Mouse (Mus musculus) heart, embryonic 15.5 days (tissue): Measurements from ENCODE around the gene Usmg5. TPM values are rescaled to one million over a fixed set of nuclear protein-coding genes. Genes with fewer than 3 reads are reported as not detected.
A peak's percentile ranks its signal among the peaks of the same experiment; 100 is the strongest.

Experiments used
- ATAC-seq: fragments of 200-750 bp; cut with Nextera tagmentation; replicated peaks from 2 replicates; pipeline ENCODE4 v1.8.0; 2017; ENCODE audit warnings: low read depth, moderate TSS enrichment; ENCODE audit not compliant: insufficient number of reproducible peaks, insufficient read depth, low FRiP score
- H3K27ac ChIP-seq: fragments of 300-500 bp; sonication (generic); 2 replicates; pipeline ENCODE4 v1.5.1; 2015; ENCODE audit warnings: mild to moderate bottlenecking, inconsistent platforms
- H3K27me3 ChIP-seq: fragments of 300-500 bp; sonication (generic); 2 replicates; pipeline ENCODE4 v1.6.1; 2015; ENCODE audit warnings: inconsistent platforms
- H3K36me3 ChIP-seq: fragments of 300-500 bp; sonication (generic); 2 replicates; pipeline ENCODE4 v1.6.1; 2015; ENCODE audit warnings: mild to moderate bottlenecking, inconsistent platforms
- H3K4me1 ChIP-seq: fragments of 300-500 bp; sonication (generic); replicated peaks from 2 replicates; pipeline ENCODE4 v1.6.1; 2015; ENCODE audit warnings: inconsistent platforms
- H3K4me2 ChIP-seq: fragments of 300-500 bp; sonication (generic); 2 replicates; pipeline ENCODE4 v1.6.1; 2015; ENCODE audit warnings: inconsistent platforms, mild to moderate bottlenecking, moderate library complexity
- H3K4me3 ChIP-seq: fragments of 300-500 bp; sonication (generic); 2 replicates; pipeline ENCODE4 v1.5.1; 2015; ENCODE audit warnings: mild to moderate bottlenecking, inconsistent platforms
- H3K9ac ChIP-seq: fragments of 300-500 bp; sonication (generic); 2 replicates; pipeline ENCODE4 v1.6.1; 2015; ENCODE audit warnings: mild to moderate bottlenecking, inconsistent platforms
- H3K9me3 ChIP-seq: fragments of 300-500 bp; sonication (generic); replicated peaks from 2 replicates; pipeline ENCODE4 v1.6.1; 2016; ENCODE audit warnings: inconsistent platforms
- WGBS: fragments of 180-500 bp; shearing (Covaris S2); methylation state at CpG from one replicate; pipeline ENCODE4 v1.1.7; 2015; ENCODE audit warnings: mixed read lengths; 5-methylcytosine and 5-hydroxymethylcytosine counted together
- polyA plus RNA-seq: library from polyadenylated mRNA; unstranded; fragments of >200 nt; fragmentation: Nextera tagmentation; extraction: Ambion mirVana; gene quantifications from 2 replicates; pipeline ENCODE4 v1.2.1, GENCODE M21; 2015

Usmg5 gene
- polyA plus RNA-seq, 1 experiment from 2014 or later: 3,380 TPM

GRCm38 (mm10) chr19:47053471-47053870 lies 37.0 kb downstream of the Usmg5 start:
- WGBS: 77% methylated on average over 4 of the region's 4 CpGs
- Histone ChIP-seq H3K4me1 (peaks cover 14% of the 10 kb centered on the region), H3K9me3 (no peaks in the 10 kb centered on the region), H3K27ac (no peak overlapping the region), H3K27me3 (no peaks in the 10 kb centered on the region), H3K4me3 (no peak overlapping the region), H3K9ac (no peak overlapping the region), H3K4me2 (no peak overlapping the region), H3K36me3 (no peaks in the 10 kb centered on the region)
- no peak for ATAC-seq

DNA sequence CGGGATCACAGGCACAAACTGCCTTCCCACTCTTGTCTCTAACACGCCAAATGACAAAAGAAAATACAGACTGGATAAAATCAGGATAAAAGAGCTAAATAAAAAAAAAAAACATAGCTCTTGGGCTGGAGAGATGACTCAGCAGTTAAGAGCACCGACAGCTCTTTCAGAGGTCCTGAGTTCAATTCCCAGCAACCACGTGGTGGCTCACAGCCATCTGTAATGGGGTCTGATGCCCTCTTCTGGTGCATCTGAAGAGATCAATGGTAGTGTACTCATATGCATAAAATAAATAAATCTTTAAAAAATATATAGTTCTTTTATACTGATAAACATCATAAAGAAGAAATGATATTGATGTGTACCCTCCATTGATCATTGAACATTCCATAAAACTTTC lies 37.5 kb downstream of the Usmg5 start:
- Histone ChIP-seq H3K9ac (no peak overlapping the region), H3K4me1 (peaks cover 14% of the 10 kb centered on the region), H3K36me3 (no peaks in the 10 kb centered on the region), H3K27me3 (no peaks in the 10 kb centered on the region), H3K4me3 (no peak overlapping the region), H3K27ac (no peak overlapping the region), H3K9me3 (no peaks in the 10 kb centered on the region), H3K4me2 (no peak overlapping the region)
- 80% methylated on average over 4 of the region's 4 CpGs for WGBS
- ATAC-seq: no peak

- under 1% methylated on average over 75 of the region's 75 CpGs for WGBS
- Histone ChIP-seq H3K36me3 (peaks cover 15% of the 10 kb centered on the region), H3K9ac (peak within 1 kb of the TSS; percentile 70), H3K4me2 (peak within 1 kb of the TSS; percentile 86), H3K27me3 (no peaks in the 10 kb centered on the region), H3K27ac (peak within 1 kb of the TSS; percentile 87), H3K9me3 (no peaks in the 10 kb centered on the region), H3K4me1 (peaks cover 14% of the 10 kb centered on the region), H3K4me3 (peak within 1 kb of the TSS; percentile 89)
- ATAC-seq: peak; percentile 84
Observed at GRCm38 (mm10) chr19:47050271-47051032, 40.0 kb downstream of the Usmg5 start, which contains the start of gene Pcgf6. Gene Pcgf6 (minus strand): TSS chr19:47050906.

- WGBS: 3% methylated on average over 7 of the region's 7 CpGs
- H3K4me2 ChIP-seq: peak overlapping the region; percentile 86
- H3K9me3 ChIP-seq: no peaks in the 10 kb centered on the region
- ATAC-seq: no peak
- peaks cover 14% of the 10 kb centered on the region for H3K4me1 ChIP-seq
- peak overlapping the region; percentile 87; the same call in 1 of the 2 replicates for H3K27ac ChIP-seq
- peak overlapping the region; percentile 89 for H3K4me3 ChIP-seq
- H3K27me3 ChIP-seq: no peaks in the 10 kb centered on the region
- H3K9ac ChIP-seq: peak overlapping the region; percentile 70
- H3K36me3 ChIP-seq: peaks cover 18% of the 10 kb centered on the region
Observed at GRCm38 (mm10) chr19:47049840-47050239, 40.6 kb downstream of the Usmg5 start.

GRCm38 (mm10) chr19:47049061-47049460 lies 41.4 kb downstream of the Usmg5 start:
- H3K36me3 ChIP-seq: peaks cover 18% of the 10 kb centered on the region
- WGBS: 55% methylated on average over 4 of the region's 4 CpGs
- no peaks in the 10 kb centered on the region for H3K9me3 ChIP-seq
- H3K4me1 ChIP-seq: peaks cover 14% of the 10 kb centered on the region
- no peak overlapping the region for H3K27ac ChIP-seq
- 0 out of 2 replicates have a peak overlapping the region, but pooled peaks have one; percentile 89 for H3K4me3 ChIP-seq
- H3K27me3 ChIP-seq: no peaks in the 10 kb centered on the region
- no peak for ATAC-seq
- peak overlapping the region; percentile 86; the same call in 1 of the 2 replicates for H3K4me2 ChIP-seq
- H3K9ac ChIP-seq: no peak overlapping the region

DNA sequence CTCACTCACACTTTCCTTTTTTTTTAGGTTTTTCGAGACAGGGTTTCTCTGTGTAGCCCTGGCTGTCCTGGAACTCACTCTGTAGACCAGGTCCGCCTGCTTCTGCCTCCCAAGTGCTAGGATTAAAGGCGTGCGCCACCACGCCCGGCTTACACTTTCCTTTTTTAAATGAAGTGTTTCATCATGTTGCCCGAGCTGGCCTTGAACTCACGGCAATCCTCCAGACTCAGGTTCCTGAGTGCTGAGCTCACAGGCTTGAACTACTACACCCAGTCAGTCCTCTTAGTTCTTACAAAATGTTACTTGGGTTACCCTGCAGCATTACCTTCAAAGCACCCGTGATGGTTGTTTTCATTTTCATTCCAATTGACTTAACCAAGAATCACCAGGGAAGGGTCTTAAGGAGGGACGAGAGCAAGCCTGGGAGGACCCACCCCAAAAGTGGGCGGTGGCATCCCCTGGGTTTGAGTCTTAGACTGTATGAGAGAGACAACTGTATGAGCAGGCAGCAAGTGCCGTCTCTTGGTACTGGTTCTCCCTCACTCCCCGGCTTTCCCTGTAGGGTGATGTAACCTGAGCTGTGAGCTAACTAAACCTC lies 43.1 kb downstream of the Usmg5 start:
- Histone ChIP-seq H3K27ac (no peak overlapping the region), H3K9me3 (no peaks in the 10 kb centered on the region), H3K36me3 (peaks cover 18% of the 10 kb centered on the region), H3K4me3 (no peak overlapping the region), H3K9ac (no peak overlapping the region), H3K4me2 (no peak overlapping the region), H3K4me1 (peaks cover 14% of the 10 kb centered on the region), H3K27me3 (no peaks in the 10 kb centered on the region)
- ATAC-seq: no peak
- 84% methylated on average over 13 of the region's 13 CpGs for WGBS

- Histone ChIP-seq H3K27me3 (no peaks in the 10 kb centered on the region), H3K9me3 (no peaks in the 10 kb centered on the region), H3K4me2 (no peak overlapping the region), H3K4me3 (no peak overlapping the region), H3K4me1 (peaks cover 14% of the 10 kb centered on the region), H3K36me3 (peaks cover 18% of the 10 kb centered on the region), H3K27ac (no peak overlapping the region), H3K9ac (no peak overlapping the region)
- 87% methylated on average over 1 of the region's 1 CpGs for WGBS
- ATAC-seq: no peak
Observed at GRCm38 (mm10) chr19:47046343-47046742, 44.1 kb downstream of the Usmg5 start.

DNA sequence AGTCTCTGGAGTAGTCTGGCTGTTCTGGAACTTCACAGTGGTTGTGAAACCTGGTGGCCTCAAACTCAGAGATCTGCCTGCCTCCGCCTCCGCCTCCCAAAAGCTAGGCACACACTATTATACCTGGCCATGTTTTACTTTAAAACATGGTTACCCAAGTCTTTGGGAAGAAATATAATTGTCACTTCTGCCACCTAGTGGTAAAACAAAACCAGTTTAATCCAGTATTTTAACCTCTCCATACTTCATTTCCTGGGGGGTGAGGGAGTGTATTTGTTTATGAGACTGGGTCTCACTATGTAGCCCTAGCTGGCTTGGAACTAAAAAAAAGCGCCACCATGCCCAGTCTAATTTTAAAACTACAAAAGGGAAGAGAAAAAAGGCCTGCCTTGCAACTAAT lies 46.8 kb downstream of the Usmg5 start:
- Histone ChIP-seq H3K27ac (no peak overlapping the region), H3K4me3 (no peak overlapping the region), H3K27me3 (no peaks in the 10 kb centered on the region), H3K9me3 (no peaks in the 10 kb centered on the region), H3K4me2 (no peak overlapping the region), H3K9ac (no peak overlapping the region), H3K4me1 (no peaks in the 10 kb centered on the region), H3K36me3 (peaks cover 30% of the 10 kb centered on the region)
- no peak for ATAC-seq
- WGBS: 77% methylated on average over 3 of the region's 3 CpGs

DNA sequence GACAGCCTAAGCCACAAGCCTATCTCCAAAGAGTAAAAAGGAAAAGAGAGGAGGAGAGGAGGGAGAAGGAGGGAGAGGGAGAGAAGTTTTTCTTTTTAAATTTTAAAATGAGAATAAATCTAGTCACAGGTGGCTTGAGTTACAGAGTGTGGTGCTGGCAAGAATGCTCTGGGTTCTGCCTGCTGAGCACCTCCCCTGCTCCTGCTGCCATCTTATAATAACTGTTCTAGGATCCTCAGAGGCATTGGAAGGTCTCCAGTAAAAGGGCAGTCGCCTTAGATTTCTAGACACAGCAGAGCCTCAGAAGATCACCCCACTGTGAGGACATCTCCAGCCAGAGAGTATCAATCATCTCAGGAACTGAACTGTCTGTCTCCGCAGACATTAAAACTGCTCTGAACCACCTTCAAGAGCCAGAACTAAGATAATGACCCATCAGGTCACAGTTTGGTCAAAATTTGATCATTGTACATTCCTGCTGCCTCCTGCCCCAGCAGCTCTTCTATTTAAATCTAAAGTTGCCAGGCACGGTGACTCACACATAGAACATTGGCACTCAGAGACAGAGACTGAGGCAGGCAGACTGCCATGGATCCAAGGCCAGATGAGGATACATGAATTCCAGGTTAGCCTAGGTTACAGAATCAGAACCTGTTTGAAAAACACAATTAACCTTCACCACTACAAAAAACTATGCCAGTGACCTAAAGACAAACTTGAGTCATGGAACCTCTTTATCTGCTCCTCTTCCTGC lies 49.5 kb downstream of the Usmg5 start:
- H3K9me3 ChIP-seq: no peaks in the 10 kb centered on the region
- WGBS: 77% methylated on average over 3 of the region's 3 CpGs
- no peak overlapping the region for H3K27ac ChIP-seq
- H3K27me3 ChIP-seq: no peaks in the 10 kb centered on the region
- no peaks in the 10 kb centered on the region for H3K4me1 ChIP-seq
- peaks cover 34% of the 10 kb centered on the region for H3K36me3 ChIP-seq
- H3K4me2 ChIP-seq: no peak overlapping the region
- H3K9ac ChIP-seq: no peak overlapping the region
- H3K4me3 ChIP-seq: no peak overlapping the region
- no peak for ATAC-seq

DNA sequence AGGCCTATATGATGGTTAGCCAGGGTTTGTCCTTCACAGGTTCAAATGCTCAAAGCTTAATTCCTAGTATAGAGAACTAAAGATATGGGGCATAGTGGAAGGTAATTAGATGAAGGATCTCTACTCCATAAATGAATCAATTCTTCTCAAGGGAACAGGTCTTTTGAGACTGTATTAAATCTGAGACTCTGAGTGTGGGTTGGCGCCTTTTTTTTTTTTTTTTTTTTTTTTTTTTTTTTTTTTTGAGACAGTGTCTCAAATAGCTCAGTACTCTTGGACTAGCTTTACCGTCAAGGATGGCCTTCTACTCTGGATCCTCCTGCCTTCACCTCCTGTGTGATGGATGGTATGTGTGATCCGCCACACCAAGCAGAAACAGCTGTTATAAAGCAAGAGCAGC lies 53.9 kb downstream of the Usmg5 start:
- H3K36me3 ChIP-seq: peaks cover 39% of the 10 kb centered on the region
- no peak overlapping the region for H3K27ac ChIP-seq
- no peaks in the 10 kb centered on the region for H3K4me1 ChIP-seq
- WGBS: 87% methylated on average over 3 of the region's 3 CpGs
- H3K9me3 ChIP-seq: no peaks in the 10 kb centered on the region
- no peak overlapping the region for H3K4me2 ChIP-seq
- no peak overlapping the region for H3K4me3 ChIP-seq
- no peak overlapping the region for H3K9ac ChIP-seq
- no peak for ATAC-seq
- H3K27me3 ChIP-seq: no peaks in the 10 kb centered on the region

- H3K27me3 ChIP-seq: no peaks in the 10 kb centered on the region
- no peaks in the 10 kb centered on the region for H3K4me1 ChIP-seq
- no peak overlapping the region for H3K9ac ChIP-seq
- H3K4me3 ChIP-seq: no peak overlapping the region
- no peak overlapping the region for H3K4me2 ChIP-seq
- H3K9me3 ChIP-seq: no peaks in the 10 kb centered on the region
- no peak overlapping the region for H3K27ac ChIP-seq
- 87% methylated on average over 4 of the region's 4 CpGs for WGBS
- peaks cover 39% of the 10 kb centered on the region for H3K36me3 ChIP-seq
- no peak for ATAC-seq
Observed at GRCm38 (mm10) chr19:47034916-47035315, 55.5 kb downstream of the Usmg5 start.
